Mouse (Mus musculus): ENCODE measurements around the gene Man1b1.

GRCm38 (mm10) chr2:25292856-25293255 is 39.3 kb upstream of the Man1b1 start:
- TF ChIP-seq CHD2 (IDR thresholded peaks at IDR 0.05; ENCODE audit: low read depth, low read length) (no peak), ZNF384 (IDR thresholded peaks at IDR 0.05; ENCODE audit: low read depth, low read length) (no peak)
